In the genomic region with DNA sequence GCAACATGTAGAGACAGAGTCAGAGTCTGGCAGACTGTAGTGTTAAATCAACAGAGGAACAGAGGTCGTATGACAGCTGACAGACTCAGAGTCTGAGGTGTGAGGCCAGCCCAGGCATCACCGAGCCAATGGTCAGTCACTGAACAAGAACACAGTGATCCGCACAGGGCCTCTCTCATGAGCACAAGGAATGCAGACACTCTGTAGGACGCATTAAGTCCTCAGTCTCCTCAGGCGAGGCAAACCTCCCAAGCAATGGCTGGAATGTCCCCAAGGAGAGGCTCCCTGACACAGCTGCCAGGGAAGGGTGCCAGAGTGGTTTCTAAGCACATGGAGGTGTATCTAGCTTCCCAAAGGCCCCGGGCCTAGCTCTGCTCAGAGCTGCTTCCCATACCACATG, we compare ENCODE assay signal across 8 mouse cellular contexts.
A peak's percentile ranks its signal among the peaks of the same experiment; 100 is the strongest.
DNase-seq lines count a peak whose midpoint lies in the region; ATAC-seq and TF ChIP-seq lines count a peak whose summit lies in the region.

No protein-coding gene starts in this region.

- no peak overlapping the region for H3K4me3 ChIP-seq in forebrain, embryonic 11.5 days (ENCODE audit: low read depth, low read length)
- no peak overlapping the region for H3K4me3 ChIP-seq in forebrain, embryonic 10.5 days
- H3K4me3 ChIP-seq in lung, postnatal 0 days (ENCODE audit: low read depth, low read length), result no peak overlapping the region
- H3K4me3 ChIP-seq in cerebellum, adult 2 months (replicated peaks; ENCODE audit: insufficient read depth, low read depth, low read length), result no peak overlapping the region

- DNase-seq in forebrain, embryonic 11.5 days (ENCODE audit: low spot score), result peak; percentile 47
- DNase-seq in forebrain, embryonic 10.5 days (ENCODE audit: extremely low spot score, low spot score), result no peak
- DNase-seq in gastrocnemius, adult 18-20 months (ENCODE audit: low spot score), result peak; percentile 89
- peak; percentile 67 for DNase-seq in kidney, adult 18-20 months
- DNase-seq in lung, postnatal 0 days (ENCODE audit: low spot score), result peak; percentile 88
- no peak for DNase-seq in spleen, adult 12 weeks (ENCODE audit: low spot score)
- no peak for DNase-seq in layer of hippocampus, adult 18-20 months (ENCODE audit: low spot score in 2 of 2)
- no peak for DNase-seq in cerebellum, adult 2 months

- TF ChIP-seq CTCF in lung, postnatal 0 days (IDR thresholded peaks at IDR 0.05), result no peak
- no peak for TF ChIP-seq CTCF in cerebellum, adult 2 months (IDR thresholded peaks at IDR 0.05; ENCODE audit: borderline replicate concordance, insufficient read depth, low read depth, low read length)

- no peak overlapping the region for H3K27ac ChIP-seq in forebrain, embryonic 11.5 days (ENCODE audit: low read depth, low read length)
- H3K27ac ChIP-seq in forebrain, embryonic 10.5 days, result no peak overlapping the region
- peak overlapping the region; percentile 61 for H3K27ac ChIP-seq in lung, postnatal 0 days (ENCODE audit: low read length)
- H3K27ac ChIP-seq in cerebellum, adult 2 months (ENCODE audit: insufficient read depth, low read length), result no peak overlapping the region

- TF ChIP-seq POLR2A in cerebellum, adult 2 months (IDR thresholded peaks at IDR 0.05; ENCODE audit: borderline replicate concordance, insufficient read depth, low read length), result no peak

- H3K27me3 ChIP-seq in forebrain, embryonic 11.5 days (ENCODE audit: control insufficient read depth, insufficient read depth, low read length), result no peaks in the 10 kb centered on the region
- no peaks in the 10 kb centered on the region for H3K27me3 ChIP-seq in forebrain, embryonic 10.5 days (ENCODE audit: poor library complexity, severe bottlenecking)
- H3K27me3 ChIP-seq in lung, postnatal 0 days (replicated peaks; ENCODE audit: insufficient read depth, low read length), result no peaks in the 10 kb centered on the region
- H3K27me3 ChIP-seq in cerebellum, adult 2 months (ENCODE audit: control insufficient read depth, insufficient read depth, low read length), result no peaks in the 10 kb centered on the region

- 67% methylated on average over 6 of the region's 6 CpGs for WGBS in forebrain, embryonic 11.5 days
- 72% methylated on average over 6 of the region's 6 CpGs for WGBS in forebrain, embryonic 10.5 days
- WGBS in lung, postnatal 0 days, result 32% methylated on average over 6 of the region's 6 CpGs
- WGBS in cerebellum, adult 2 months, result 39% methylated on average over 6 of the region's 6 CpGs

- no peaks in the 10 kb centered on the region for H3K36me3 ChIP-seq in forebrain, embryonic 11.5 days (ENCODE audit: control insufficient read depth, insufficient read depth, low read length)
- no peaks in the 10 kb centered on the region for H3K36me3 ChIP-seq in forebrain, embryonic 10.5 days (replicated peaks)
- H3K36me3 ChIP-seq in lung, postnatal 0 days (ENCODE audit: insufficient read depth, low read length), result no peaks in the 10 kb centered on the region

- H3K4me1 ChIP-seq in forebrain, embryonic 11.5 days (replicated peaks; ENCODE audit: control insufficient read depth, insufficient read depth, low read length), result no peaks in the 10 kb centered on the region
- peaks cover 12% of the 10 kb centered on the region for H3K4me1 ChIP-seq in forebrain, embryonic 10.5 days
- H3K4me1 ChIP-seq in lung, postnatal 0 days (ENCODE audit: insufficient read depth, low read depth, low read length), result peaks cover 20% of the 10 kb centered on the region; the same call in 1 of the 2 replicates
- H3K4me1 ChIP-seq in cerebellum, adult 2 months (ENCODE audit: control insufficient read depth, insufficient read depth, low read length), result no peaks in the 10 kb centered on the region

- H3K9ac ChIP-seq in forebrain, embryonic 11.5 days (ENCODE audit: low read length), result no peak overlapping the region
- no peak overlapping the region for H3K9ac ChIP-seq in lung, postnatal 0 days (replicated peaks; ENCODE audit: low read depth)

- no peak overlapping the region for H3K4me2 ChIP-seq in forebrain, embryonic 11.5 days (ENCODE audit: low read depth, low read length, severe bottlenecking)
- no peak overlapping the region for H3K4me2 ChIP-seq in lung, postnatal 0 days (replicated peaks; ENCODE audit: low read depth, low read length)

- TF ChIP-seq EP300 in lung, postnatal 0 days (IDR thresholded peaks at IDR 0.05), result peak; percentile 93

- no peak for ATAC-seq in forebrain, embryonic 11.5 days (replicated peaks; ENCODE audit: low FRiP score)
- ATAC-seq in lung, postnatal 0 days, result peak; percentile 90

- H3K9me3 ChIP-seq in forebrain, embryonic 11.5 days (ENCODE audit: control insufficient read depth, low read length), result no peaks in the 10 kb centered on the region
- H3K9me3 ChIP-seq in forebrain, embryonic 10.5 days, result no peaks in the 10 kb centered on the region
- H3K9me3 ChIP-seq in lung, postnatal 0 days (ENCODE audit: low read length), result no peaks in the 10 kb centered on the region

Comparison
In these comparisons a context has a peak if more than half of its experiments do, and no peak if none do; other contexts are left out.
1. DNase-seq: peak in forebrain, embryonic 11.5 days (single experiment), gastrocnemius, adult 18-20 months (single experiment), kidney, adult 18-20 months (single experiment) and lung, postnatal 0 days (single experiment); none in forebrain, embryonic 10.5 days (single experiment), spleen, adult 12 weeks (single experiment), layer of hippocampus, adult 18-20 months (0 of 2) and cerebellum, adult 2 months (0 of 2).